Mouse (Mus musculus): ENCODE results near the gene Epc2. TPM values are rescaled to one million over a fixed set of nuclear protein-coding genes. Genes with fewer than 3 reads are reported as not detected.

Epc2 gene
- polyA plus RNA-seq, 1 experiment from 2014 or later = 25.2 TPM

- Histone ChIP-seq H3K4me3 (replicated peaks; ENCODE audit: low read depth, low read length) (no peak overlapping the region), H3K9me3 (ENCODE audit: control insufficient read depth, low read length) (no peaks in the 10 kb centered on the region), H3K4me2 (ENCODE audit: low read length) (no peak overlapping the region), H3K4me1 (ENCODE audit: control insufficient read depth, insufficient read depth, low read length) (no peaks in the 10 kb centered on the region), H3K9ac (replicated peaks; ENCODE audit: low read length) (no peak overlapping the region), H3K36me3 (ENCODE audit: control insufficient read depth, insufficient read depth, low read length) (peaks cover 11% of the 10 kb centered on the region), H3K27me3 (ENCODE audit: control insufficient read depth, insufficient read depth, low read length) (no peaks in the 10 kb centered on the region), H3K27ac (replicated peaks; ENCODE audit: low read depth, low read length) (no peak overlapping the region)
- no peak for DNase-seq
- no peak for ATAC-seq (ENCODE audit: low FRiP score, low TSS enrichment)
- 59% methylated on average over 2 of the region's 2 CpGs for WGBS
Measured at GRCm38 (mm10) chr2:49538056-49538455, 86.8 kb downstream of the Epc2 start.

GRCm38 (mm10) chr2:49539745-49540144 is 88.5 kb downstream of the Epc2 start:
- ATAC-seq (ENCODE audit: low FRiP score, low TSS enrichment) = no peak
- Histone ChIP-seq H3K27me3 (ENCODE audit: control insufficient read depth, insufficient read depth, low read length) (no peaks in the 10 kb centered on the region), H3K4me2 (ENCODE audit: low read length) (no peak overlapping the region), H3K4me3 (replicated peaks; ENCODE audit: low read depth, low read length) (no peak overlapping the region), H3K27ac (replicated peaks; ENCODE audit: low read depth, low read length) (no peak overlapping the region), H3K9ac (replicated peaks; ENCODE audit: low read length) (no peak overlapping the region), H3K9me3 (ENCODE audit: control insufficient read depth, low read length) (no peaks in the 10 kb centered on the region), H3K4me1 (ENCODE audit: control insufficient read depth, insufficient read depth, low read length) (no peaks in the 10 kb centered on the region), H3K36me3 (ENCODE audit: control insufficient read depth, insufficient read depth, low read length) (peaks cover 11% of the 10 kb centered on the region)
- DNase-seq = no peak
- WGBS = 90% methylated on average over 2 of the region's 2 CpGs

GRCm38 (mm10) chr2:49547813-49548212 is 96.5 kb downstream of the Epc2 start:
- H3K4me2 ChIP-seq (ENCODE audit: low read length) = no peak overlapping the region
- no peaks in the 10 kb centered on the region for H3K9me3 ChIP-seq (ENCODE audit: control insufficient read depth, low read length)
- WGBS = 88% methylated on average over 5 of the region's 5 CpGs
- DNase-seq (no peak), ATAC-seq (ENCODE audit: low FRiP score, low TSS enrichment) (no peak)
- H3K9ac ChIP-seq (replicated peaks; ENCODE audit: low read length) = no peak overlapping the region
- H3K4me3 ChIP-seq (replicated peaks; ENCODE audit: low read depth, low read length) = no peak overlapping the region
- no peak overlapping the region for H3K27ac ChIP-seq (replicated peaks; ENCODE audit: low read depth, low read length)
- no peaks in the 10 kb centered on the region for H3K4me1 ChIP-seq (ENCODE audit: control insufficient read depth, insufficient read depth, low read length)
- no peaks in the 10 kb centered on the region for H3K27me3 ChIP-seq (ENCODE audit: control insufficient read depth, insufficient read depth, low read length)
- H3K36me3 ChIP-seq (ENCODE audit: control insufficient read depth, insufficient read depth, low read length) = peaks cover 48% of the 10 kb centered on the region

GRCm38 (mm10) chr2:49548492-49548891 is 97.2 kb downstream of the Epc2 start:
- Histone ChIP-seq H3K4me1 (ENCODE audit: control insufficient read depth, insufficient read depth, low read length) (no peaks in the 10 kb centered on the region), H3K27ac (replicated peaks; ENCODE audit: low read depth, low read length) (no peak overlapping the region), H3K4me3 (replicated peaks; ENCODE audit: low read depth, low read length) (no peak overlapping the region), H3K4me2 (ENCODE audit: low read length) (no peak overlapping the region), H3K27me3 (ENCODE audit: control insufficient read depth, insufficient read depth, low read length) (no peaks in the 10 kb centered on the region), H3K9me3 (ENCODE audit: control insufficient read depth, low read length) (no peaks in the 10 kb centered on the region), H3K9ac (replicated peaks; ENCODE audit: low read length) (no peak overlapping the region), H3K36me3 (ENCODE audit: control insufficient read depth, insufficient read depth, low read length) (peaks cover 49% of the 10 kb centered on the region)
- WGBS = 93% methylated on average over 5 of the region's 5 CpGs
- DNase-seq (no peak), ATAC-seq (ENCODE audit: low FRiP score, low TSS enrichment) (no peak)

- Histone ChIP-seq H3K4me3 (replicated peaks; ENCODE audit: low read depth, low read length) (no peak overlapping the region), H3K9ac (replicated peaks; ENCODE audit: low read length) (no peak overlapping the region), H3K36me3 (ENCODE audit: control insufficient read depth, insufficient read depth, low read length) (peaks cover 31% of the 10 kb centered on the region), H3K27me3 (ENCODE audit: control insufficient read depth, insufficient read depth, low read length) (no peaks in the 10 kb centered on the region), H3K27ac (replicated peaks; ENCODE audit: low read depth, low read length) (no peak overlapping the region), H3K4me2 (ENCODE audit: low read length) (no peak overlapping the region), H3K4me1 (ENCODE audit: control insufficient read depth, insufficient read depth, low read length) (no peaks in the 10 kb centered on the region), H3K9me3 (ENCODE audit: control insufficient read depth, low read length) (no peaks in the 10 kb centered on the region)
- WGBS = 94% methylated on average over 2 of the region's 2 CpGs
- DNase-seq = no peak
- no peak for ATAC-seq (ENCODE audit: low FRiP score, low TSS enrichment)
Measured at GRCm38 (mm10) chr2:49553096-49553495, 101.8 kb downstream of the Epc2 start.

GRCm38 (mm10) chr2:49557339-49557738 is 106.1 kb downstream of the Epc2 start:
- DNase-seq = no peak
- 0 out of 2 replicates have a peak, but pooled peaks cover 11% of the 10 kb centered on the region for H3K36me3 ChIP-seq (ENCODE audit: control insufficient read depth, insufficient read depth, low read length)
- H3K4me3 ChIP-seq (replicated peaks; ENCODE audit: low read depth, low read length) = no peak overlapping the region
- H3K9ac ChIP-seq (replicated peaks; ENCODE audit: low read length) = no peak overlapping the region
- no peaks in the 10 kb centered on the region for H3K9me3 ChIP-seq (ENCODE audit: control insufficient read depth, low read length)
- H3K4me2 ChIP-seq (ENCODE audit: low read length) = no peak overlapping the region
- no peaks in the 10 kb centered on the region for H3K4me1 ChIP-seq (ENCODE audit: control insufficient read depth, insufficient read depth, low read length)
- no peak overlapping the region for H3K27ac ChIP-seq (replicated peaks; ENCODE audit: low read depth, low read length)
- WGBS = 95% methylated on average over 4 of the region's 4 CpGs
- no peaks in the 10 kb centered on the region for H3K27me3 ChIP-seq (ENCODE audit: control insufficient read depth, insufficient read depth, low read length)
- ATAC-seq (ENCODE audit: low FRiP score, low TSS enrichment) = no peak

GRCm38 (mm10) chr2:49558361-49558760 is 107.1 kb downstream of the Epc2 start:
- H3K9ac ChIP-seq (replicated peaks; ENCODE audit: low read length) = no peak overlapping the region
- 92% methylated on average over 3 of the region's 3 CpGs for WGBS

GRCm38 (mm10) chr2:49562688-49563350 is 111.5 kb downstream of the Epc2 start:
- no peaks in the 10 kb centered on the region for H3K4me1 ChIP-seq (ENCODE audit: control insufficient read depth, insufficient read depth, low read length)
- WGBS = 62% methylated on average over 10 of the region's 10 CpGs
- no peak for ATAC-seq (ENCODE audit: low FRiP score, low TSS enrichment)
- no peak overlapping the region for H3K4me2 ChIP-seq (ENCODE audit: low read length)
- no peaks in the 10 kb centered on the region for H3K27me3 ChIP-seq (ENCODE audit: control insufficient read depth, insufficient read depth, low read length)
- no peak overlapping the region for H3K4me3 ChIP-seq (replicated peaks; ENCODE audit: low read depth, low read length)
- DNase-seq = no peak
- no peaks in the 10 kb centered on the region for H3K36me3 ChIP-seq (ENCODE audit: control insufficient read depth, insufficient read depth, low read length)
- H3K9me3 ChIP-seq (ENCODE audit: control insufficient read depth, low read length) = no peaks in the 10 kb centered on the region
- H3K27ac ChIP-seq (replicated peaks; ENCODE audit: low read depth, low read length) = no peak overlapping the region
- no peak overlapping the region for H3K9ac ChIP-seq (replicated peaks; ENCODE audit: low read length)

More at GRCm38 (mm10) chr2:49558361-49558760, 107.1 kb downstream of the Epc2 start:
- Histone ChIP-seq H3K27me3 (ENCODE audit: control insufficient read depth, insufficient read depth, low read length) (no peaks in the 10 kb centered on the region), H3K4me1 (ENCODE audit: control insufficient read depth, insufficient read depth, low read length) (no peaks in the 10 kb centered on the region), H3K36me3 (ENCODE audit: control insufficient read depth, insufficient read depth, low read length) (0 out of 2 replicates have a peak, but pooled peaks cover 7% of the 10 kb centered on the region), H3K9me3 (ENCODE audit: control insufficient read depth, low read length) (no peaks in the 10 kb centered on the region), H3K27ac (replicated peaks; ENCODE audit: low read depth, low read length) (no peak overlapping the region), H3K4me3 (replicated peaks; ENCODE audit: low read depth, low read length) (no peak overlapping the region), H3K4me2 (ENCODE audit: low read length) (no peak overlapping the region)
- DNase-seq (no peak), ATAC-seq (ENCODE audit: low FRiP score, low TSS enrichment) (no peak)
